Mouse (Mus musculus) heart, embryonic 14.5 days (tissue): ENCODE measurements at regions not wholly inside any gene's neighbourhood (a gene's known extent, or its start where the extent isn't known, plus 50 kb on each side); places are given as distances from the start of the nearest gene placed in this dataset.

Experiments used
- ATAC-seq: fragments of 200-750 bp; cut with Nextera tagmentation; 2 replicates; pipeline ENCODE4 v1.8.0; 2017; ENCODE audit warnings: low read depth, moderate TSS enrichment; ENCODE audit not compliant: insufficient number of reproducible peaks, insufficient read depth, low FRiP score
- H3K27ac ChIP-seq, 2 experiments: fragments of 200-500 bp in 1 of 2; fragments of 300-500 bp in 1 of 2; sonication (generic) in 1 of 2; replicated peaks in 1 of 2; 2 replicates each; pipeline ENCODE4 v1.5.1; 2012 to 2014; ENCODE audit warnings: low read depth in 2 of 2, low read length in 2 of 2, control low read depth in 1 of 2, mild to moderate bottlenecking in 1 of 2, mixed read lengths in 1 of 2; ENCODE audit not compliant: control insufficient read depth in 1 of 2, insufficient read depth in 1 of 2
- H3K27me3 ChIP-seq: fragments of 300-500 bp; sonication (generic); 2 replicates; pipeline ENCODE4 v1.6.1; 2014; ENCODE audit warnings: mild to moderate bottlenecking, low read length, control low read depth; ENCODE audit not compliant: control insufficient read depth, insufficient read depth
- H3K36me3 ChIP-seq: fragments of 300-500 bp; sonication (generic); 2 replicates; pipeline ENCODE4 v1.6.1; 2014; ENCODE audit warnings: mild to moderate bottlenecking, control low read depth, low read length, mixed read lengths; ENCODE audit not compliant: control insufficient read depth, insufficient read depth
- H3K4me1 ChIP-seq, 2 experiments: fragments of 200-500 bp in 1 of 2; fragments of 300-500 bp in 1 of 2; sonication (generic) in 1 of 2; 2 replicates each; pipeline ENCODE4 v1.6.1; 2012 to 2014; ENCODE audit warnings: low read length in 2 of 2, control low read depth in 1 of 2, mixed read lengths in 1 of 2; ENCODE audit not compliant: control insufficient read depth in 2 of 2, insufficient read depth in 2 of 2
- H3K4me2 ChIP-seq: fragments of 300-500 bp; sonication (generic); 2 replicates; pipeline ENCODE4 v1.6.1; 2014; ENCODE audit warnings: mild to moderate bottlenecking, low read length
- H3K4me3 ChIP-seq, 2 experiments: fragments of 200-500 bp in 1 of 2; fragments of 300-500 bp in 1 of 2; sonication (generic) in 1 of 2; 2 replicates each; pipeline ENCODE4 v1.5.1; 2012 to 2014; ENCODE audit warnings: low read length in 2 of 2, mild to moderate bottlenecking in 2 of 2, control low read depth in 1 of 2, low read depth in 1 of 2, moderate library complexity in 1 of 2; ENCODE audit not compliant: control insufficient read depth in 1 of 2, insufficient read depth in 1 of 2
- H3K9ac ChIP-seq: fragments of 300-500 bp; sonication (generic); 2 replicates; pipeline ENCODE4 v1.6.1; 2014; ENCODE audit warnings: mild to moderate bottlenecking, low read length
- H3K9me3 ChIP-seq: fragments of 300-500 bp; sonication (generic); 2 replicates; pipeline ENCODE4 v1.6.1; 2016; ENCODE audit warnings: low read length, control low read depth; ENCODE audit not compliant: control insufficient read depth
- WGBS: fragments of 180-500 bp; shearing (Covaris S2); extraction: QIAGEN DNeasy Blood & Tissue Kit; methylation state at CpG from one replicate; pipeline ENCODE4 v1.1.7; 2014; 5-methylcytosine and 5-hydroxymethylcytosine counted together

GRCm38 (mm10) chr1:13454534-13454933 lies 2040.6 kb downstream of the A830018L16Rik start:
- Histone ChIP-seq H3K4me1 (no peaks in the 10 kb centered on the region), H3K4me2 (no peak overlapping the region)
- WGBS: 60% methylated on average over 2 of the region's 2 CpGs

DNA sequence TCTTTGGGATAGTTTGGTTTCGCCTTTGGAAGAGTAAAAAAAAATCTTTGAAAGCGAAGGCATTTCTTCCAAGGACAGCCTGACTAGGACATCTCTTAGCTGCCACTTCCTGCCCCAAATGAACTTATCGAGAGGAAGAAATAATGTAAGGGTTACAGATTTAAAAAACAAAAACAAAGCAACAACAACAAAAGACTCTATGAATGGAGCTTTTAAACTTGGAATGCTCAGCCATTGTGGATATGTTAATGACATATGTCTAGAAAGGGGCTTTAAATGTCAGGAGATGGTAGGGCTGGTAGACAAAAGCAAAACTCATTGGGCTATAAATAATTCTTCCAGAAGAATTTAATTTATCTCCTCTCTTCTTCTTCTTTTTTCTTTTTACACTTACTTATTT lies 2041.7 kb downstream of the A830018L16Rik start:
- H3K27ac ChIP-seq: no peak overlapping the region
- no peak for ATAC-seq
- no peak overlapping the region for H3K4me3 ChIP-seq
- no peak overlapping the region for H3K9ac ChIP-seq
- H3K4me2 ChIP-seq: no peak overlapping the region
- no peaks in the 10 kb centered on the region for H3K4me1 ChIP-seq
- H3K9me3 ChIP-seq: no peaks in the 10 kb centered on the region
- H3K36me3 ChIP-seq: no peaks in the 10 kb centered on the region
- H3K27me3 ChIP-seq: no peaks in the 10 kb centered on the region
- 84% methylated on average over 3 of the region's 3 CpGs for WGBS

More at GRCm38 (mm10) chr1:13454534-13454933, 2040.6 kb downstream of the A830018L16Rik start:
- no peaks in the 10 kb centered on the region for H3K27me3 ChIP-seq
- H3K9ac ChIP-seq: no peak overlapping the region
- no peak overlapping the region for H3K27ac ChIP-seq
- no peak overlapping the region for H3K4me3 ChIP-seq
- no peaks in the 10 kb centered on the region for H3K36me3 ChIP-seq
- ATAC-seq: no peak
- no peaks in the 10 kb centered on the region for H3K9me3 ChIP-seq

- WGBS: 83% methylated on average over 1 of the region's 1 CpGs
- H3K9me3 ChIP-seq: no peaks in the 10 kb centered on the region
- no peak overlapping the region for H3K27ac ChIP-seq
- H3K9ac ChIP-seq: no peak overlapping the region
- H3K4me1 ChIP-seq: no peaks in the 10 kb centered on the region
- H3K36me3 ChIP-seq: no peaks in the 10 kb centered on the region
- H3K4me2 ChIP-seq: no peak overlapping the region
- no peak for ATAC-seq
- no peak overlapping the region for H3K4me3 ChIP-seq
- no peaks in the 10 kb centered on the region for H3K27me3 ChIP-seq
Measured at GRCm38 (mm10) chr1:13464311-13464710, 2050.4 kb downstream of the A830018L16Rik start.

- Histone ChIP-seq H3K27me3 (no peaks in the 10 kb centered on the region), H3K9me3 (no peaks in the 10 kb centered on the region), H3K4me1 (no peaks in the 10 kb centered on the region), H3K27ac (no peak overlapping the region), H3K4me2 (no peak overlapping the region), H3K36me3 (no peaks in the 10 kb centered on the region), H3K9ac (no peak overlapping the region), H3K4me3 (no peak overlapping the region)
- WGBS: 87% methylated on average over 6 of the region's 6 CpGs
- ATAC-seq: no peak
Measured at GRCm38 (mm10) chr1:13467174-13467573, 2053.3 kb downstream of the A830018L16Rik start.

DNA sequence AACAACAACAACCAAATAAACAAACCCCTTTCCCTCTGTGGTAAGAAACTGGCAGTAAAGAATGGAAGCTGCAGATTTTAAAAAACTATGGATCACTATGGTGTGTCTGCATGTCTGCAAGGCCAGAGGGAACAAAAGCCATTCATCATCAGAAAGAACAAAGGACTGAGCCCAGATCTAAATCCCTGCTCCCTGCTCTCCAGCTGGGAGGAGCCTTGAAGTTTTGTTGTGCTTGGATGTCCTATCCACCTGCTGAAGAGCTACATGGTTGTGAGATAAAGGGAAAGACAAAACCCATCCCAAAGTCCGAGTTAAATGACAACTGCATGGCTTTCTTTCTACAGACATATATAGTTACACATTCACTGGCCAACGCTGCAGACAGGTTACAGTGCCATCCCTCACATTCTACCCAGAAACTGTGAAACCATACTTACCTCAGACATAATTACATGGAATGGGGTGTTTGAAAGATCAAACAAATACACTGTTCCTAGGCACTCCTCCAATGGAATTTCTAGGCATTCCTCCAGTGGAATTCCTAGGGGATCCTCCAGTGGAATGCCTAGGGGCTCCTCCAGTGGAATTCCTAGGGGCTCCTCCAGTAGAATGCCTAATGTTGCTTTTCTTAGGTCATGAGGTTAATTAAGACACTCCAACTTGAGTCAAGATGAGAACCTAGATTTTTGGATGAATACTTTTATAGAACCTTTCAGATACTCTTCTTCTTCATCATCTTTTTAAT lies 2054.2 kb downstream of the A830018L16Rik start:
- Histone ChIP-seq H3K27me3 (no peaks in the 10 kb centered on the region), H3K36me3 (no peaks in the 10 kb centered on the region), H3K4me1 (no peaks in the 10 kb centered on the region), H3K4me2 (no peak overlapping the region), H3K27ac (no peak overlapping the region), H3K9ac (no peak overlapping the region), H3K9me3 (no peaks in the 10 kb centered on the region), H3K4me3 (no peak overlapping the region)
- 38% methylated on average over 2 of the region's 2 CpGs for WGBS
- no peak for ATAC-seq

GRCm38 (mm10) chr1:13494727-13495404 lies 2081.0 kb downstream of the A830018L16Rik start:
- Histone ChIP-seq H3K4me1 (no peaks in the 10 kb centered on the region), H3K27ac (no peak overlapping the region), H3K4me3 (peak overlapping the region; percentile 17 to 28), H3K9ac (peak overlapping the region; percentile 53; the same call in 1 of the 2 replicates), H3K27me3 (peaks cover 3% of the 10 kb centered on the region), H3K9me3 (no peaks in the 10 kb centered on the region), H3K4me2 (peak overlapping the region; percentile 58), H3K36me3 (no peaks in the 10 kb centered on the region)
- 23% methylated on average over 16 of the region's 16 CpGs for WGBS
- no peak for ATAC-seq

- no peaks in the 10 kb centered on the region for H3K9me3 ChIP-seq
- no peak overlapping the region for H3K9ac ChIP-seq
- no peak overlapping the region for H3K4me3 ChIP-seq
- H3K27me3 ChIP-seq: peaks cover 3% of the 10 kb centered on the region
- 13% methylated on average over 2 of the region's 2 CpGs for WGBS
- H3K4me2 ChIP-seq: no peak overlapping the region
- ATAC-seq: no peak
- no peaks in the 10 kb centered on the region for H3K36me3 ChIP-seq
- no peak overlapping the region for H3K27ac ChIP-seq
- no peaks in the 10 kb centered on the region for H3K4me1 ChIP-seq
Measured at GRCm38 (mm10) chr1:13496386-13496785, 2082.5 kb downstream of the A830018L16Rik start.
